Mouse (Mus musculus) heart, embryonic 12.5 days (tissue): Measurements from ENCODE around the gene Gpx8. TPM values are rescaled to one million over a fixed set of nuclear protein-coding genes. Genes with fewer than 3 reads are reported as not detected.

Source experiments
- ATAC-seq: fragments of 200-750 bp; cut with Nextera tagmentation; 2 replicates; pipeline ENCODE4 v1.8.0; 2017; ENCODE audit warnings: moderate TSS enrichment, moderate library complexity; ENCODE audit not compliant: insufficient number of reproducible peaks, low FRiP score
- H3K27ac ChIP-seq: fragments of 300-500 bp; sonication (generic); 2 replicates; pipeline ENCODE4 v1.5.1; 2016; ENCODE audit warnings: mild to moderate bottlenecking, moderate library complexity; ENCODE audit not compliant: poor library complexity, severe bottlenecking
- H3K27me3 ChIP-seq: fragments of 300-500 bp; sonication (generic); replicated peaks from 2 replicates; pipeline ENCODE4 v1.6.1; 2016; ENCODE audit warnings: mild to moderate bottlenecking, moderate library complexity
- H3K36me3 ChIP-seq: fragments of 300-500 bp; sonication (generic); 2 replicates; pipeline ENCODE4 v1.6.1; 2016; ENCODE audit warnings: mild to moderate bottlenecking, moderate library complexity
- H3K4me1 ChIP-seq: fragments of 300-500 bp; sonication (generic); replicated peaks from 2 replicates; pipeline ENCODE4 v1.6.1; 2016; ENCODE audit warnings: mild to moderate bottlenecking
- H3K4me2 ChIP-seq: fragments of 300-500 bp; sonication (generic); 2 replicates; pipeline ENCODE4 v1.6.1; 2016; ENCODE audit warnings: mild to moderate bottlenecking, moderate library complexity
- H3K4me3 ChIP-seq: fragments of 300-500 bp; sonication (generic); 2 replicates; pipeline ENCODE4 v1.5.1; 2016; ENCODE audit warnings: mild to moderate bottlenecking
- H3K9ac ChIP-seq: fragments of 300-500 bp; sonication (generic); 2 replicates; pipeline ENCODE4 v1.6.1; 2016; ENCODE audit warnings: mild to moderate bottlenecking, moderate library complexity
- H3K9me3 ChIP-seq: fragments of 300-500 bp; sonication (generic); replicated peaks from 2 replicates; pipeline ENCODE4 v1.6.1; 2016; ENCODE audit warnings: mild to moderate bottlenecking, moderate library complexity
- WGBS: fragments of 180-500 bp; shearing (Covaris S2); methylation state at CpG from one replicate; pipeline ENCODE4 v1.1.7; 2016; 5-methylcytosine and 5-hydroxymethylcytosine counted together
- polyA plus RNA-seq: library from polyadenylated mRNA; unstranded; fragments of >200 nt; fragmentation: Nextera tagmentation; extraction: Ambion mirVana; gene quantifications from 2 replicates; pipeline ENCODE4 v1.2.1, GENCODE M21; 2016

Gpx8 gene
- polyA plus RNA-seq: 142 and 148 TPM in 2 replicates

DNA sequence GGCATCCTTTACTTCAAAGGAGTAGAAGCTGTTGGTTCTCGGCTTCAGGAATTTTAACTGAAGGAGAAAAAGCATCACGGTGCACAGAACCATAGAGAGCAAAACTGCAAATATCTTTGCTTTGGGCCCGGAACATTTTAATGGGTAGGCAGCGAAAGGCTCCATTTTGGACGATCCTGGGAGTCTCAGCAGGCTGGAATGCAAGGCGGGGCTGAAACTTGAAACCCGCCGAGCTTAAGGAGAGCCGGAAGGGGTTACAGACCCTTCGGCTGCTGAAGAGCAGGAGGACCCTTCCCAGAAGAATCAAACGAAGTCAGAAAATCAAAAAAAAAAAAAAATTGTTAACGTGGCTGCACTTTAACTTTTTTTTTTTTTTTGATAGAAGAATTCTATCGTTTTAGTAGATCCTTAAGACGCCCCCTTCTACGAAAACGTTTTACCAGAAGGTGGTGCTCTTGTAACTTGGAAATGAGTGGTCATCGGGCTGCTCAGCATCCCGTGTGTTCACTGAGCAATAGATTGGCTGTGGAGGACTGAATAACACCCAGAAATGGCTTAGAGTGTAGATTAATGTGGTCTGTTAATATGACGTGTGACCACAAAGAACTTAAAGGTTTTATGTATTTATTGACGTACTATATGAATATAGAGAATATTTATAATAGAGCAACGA is at the start of gene Gpx8:
Gpx8 (minus strand) TSS at position 200 of the 673 bp plus-strand sequence.
- H3K27me3 ChIP-seq: no peaks in the 10 kb centered on the region
- H3K4me3 ChIP-seq: peak within 1 kb of the TSS; percentile 56
- H3K27ac ChIP-seq: peak within 1 kb of the TSS; percentile 25
- 7% methylated on average over 21 of the region's 21 CpGs for WGBS
- peaks cover 19% of the 10 kb centered on the region for H3K36me3 ChIP-seq
- no peaks in the 10 kb centered on the region for H3K9me3 ChIP-seq
- ATAC-seq: peak; percentile 74; the same call in 1 of the 2 replicates
- peak within 1 kb of the TSS; percentile 79 for H3K4me2 ChIP-seq
- H3K4me1 ChIP-seq: peaks cover 5% of the 10 kb centered on the region; the same call in 1 of the 2 replicates
- peak within 1 kb of the TSS; percentile 71 for H3K9ac ChIP-seq

DNA sequence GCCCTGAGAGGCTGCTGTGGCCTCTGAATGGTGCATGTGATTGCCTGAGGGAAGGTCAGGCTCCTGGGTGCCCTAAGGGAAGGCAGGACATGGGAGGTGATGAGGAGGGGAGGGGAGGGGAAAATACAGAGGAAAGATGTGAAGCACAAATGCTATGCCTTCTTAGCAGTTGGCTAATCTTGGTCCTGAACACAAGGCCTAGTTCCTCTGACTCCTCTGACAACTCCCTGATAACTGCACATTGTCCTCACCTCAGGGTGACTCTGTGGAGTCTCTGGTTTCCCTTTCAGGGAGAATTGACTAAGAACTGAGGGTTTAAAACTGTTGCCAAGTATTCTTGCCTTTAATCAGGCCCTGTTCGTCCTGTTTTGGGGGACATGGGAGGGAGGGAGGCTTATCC is 48.4 kb upstream of the Gpx8 start:
- WGBS: 44% methylated on average over 1 of the region's 1 CpGs
- no peak overlapping the region for H3K4me2 ChIP-seq
- no peak overlapping the region for H3K9ac ChIP-seq
- H3K4me3 ChIP-seq: no peak overlapping the region
- H3K27ac ChIP-seq: no peak overlapping the region
- peaks cover 9% of the 10 kb centered on the region for H3K4me1 ChIP-seq
- H3K9me3 ChIP-seq: no peaks in the 10 kb centered on the region
- no peaks in the 10 kb centered on the region for H3K27me3 ChIP-seq
- no peaks in the 10 kb centered on the region for H3K36me3 ChIP-seq
- ATAC-seq: no peak

DNA sequence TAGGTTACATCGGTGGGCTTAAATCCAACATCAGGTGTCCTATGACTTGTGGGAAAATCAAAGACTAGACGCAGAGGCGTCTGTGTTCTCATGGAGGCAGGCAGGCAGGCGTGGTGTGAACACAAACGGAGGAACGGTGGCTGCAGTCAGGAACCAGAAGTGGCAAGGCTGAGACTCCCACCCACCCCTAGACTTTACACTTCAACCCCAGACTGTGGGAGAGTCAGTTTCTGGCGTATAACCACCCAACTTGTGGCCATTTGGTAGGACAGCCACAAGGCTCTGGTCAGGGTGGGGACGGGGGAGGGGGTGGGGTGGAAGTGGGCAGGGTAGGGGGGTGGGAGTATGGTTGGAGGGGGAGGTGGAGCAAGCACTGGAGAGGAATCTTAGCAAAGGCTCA is 44.3 kb upstream of the Gpx8 start:
- whole genome bisulfite sequencing: 58% methylated on average over 8 of the region's 8 CpGs
- ATAC-seq: 0 out of 2 replicates have a peak, but pooled peaks have one; percentile 42
- Histone ChIP-seq H3K9me3 (no peaks in the 10 kb centered on the region), H3K4me3 (no peak overlapping the region), H3K4me1 (peaks cover 9% of the 10 kb centered on the region), H3K36me3 (no peaks in the 10 kb centered on the region), H3K27me3 (no peaks in the 10 kb centered on the region), H3K27ac (no peak overlapping the region), H3K4me2 (0 out of 2 replicates have a peak overlapping the region, but pooled peaks have one; percentile 0), H3K9ac (no peak overlapping the region)

DNA sequence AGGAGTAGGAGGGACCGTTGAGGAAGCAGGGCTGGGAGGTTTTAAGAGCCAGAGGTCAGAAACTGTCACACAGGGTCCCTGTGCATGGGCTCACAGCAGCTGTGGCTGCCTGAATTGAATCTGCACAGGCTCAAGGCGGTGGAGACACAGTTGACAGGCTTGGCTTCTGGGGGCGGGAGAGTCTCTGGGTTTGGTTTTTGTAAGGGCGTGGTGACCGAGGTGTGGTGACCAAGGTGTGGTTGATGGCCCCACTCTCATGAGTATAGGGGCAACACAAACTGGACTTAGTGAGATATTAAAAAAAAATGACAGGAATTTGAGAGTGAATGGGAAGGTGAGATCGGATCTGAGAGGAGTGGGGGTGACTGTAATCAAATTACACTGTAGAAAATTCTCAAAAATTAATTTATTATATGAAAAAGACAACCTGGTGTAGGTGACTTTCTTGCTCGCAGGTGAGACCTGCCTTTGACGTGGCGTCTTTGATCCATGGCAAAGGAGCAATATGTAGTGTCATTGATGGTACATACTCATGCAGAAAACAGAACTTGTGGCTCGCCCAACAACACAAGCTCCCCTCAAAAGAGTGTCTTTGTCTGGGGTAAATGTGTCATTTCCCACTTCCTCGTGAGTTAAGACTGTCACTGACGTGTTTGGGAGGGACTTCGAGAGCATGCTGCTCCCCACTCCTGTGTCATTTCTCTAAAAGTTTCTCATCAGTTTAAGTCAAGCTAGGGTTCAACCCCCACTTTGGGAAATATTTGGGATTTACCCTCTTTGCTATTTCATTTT is 41.2 kb upstream of the Gpx8 start:
- H3K9me3 ChIP-seq: no peaks in the 10 kb centered on the region
- no peak overlapping the region for H3K4me3 ChIP-seq
- no peaks in the 10 kb centered on the region for H3K27me3 ChIP-seq
- H3K27ac ChIP-seq: no peak overlapping the region
- no peak overlapping the region for H3K4me2 ChIP-seq
- H3K36me3 ChIP-seq: no peaks in the 10 kb centered on the region
- H3K4me1 ChIP-seq: peaks cover 14% of the 10 kb centered on the region
- 74% methylated on average over 13 of the region's 13 CpGs for WGBS
- H3K9ac ChIP-seq: no peak overlapping the region
- no peak for ATAC-seq

DNA sequence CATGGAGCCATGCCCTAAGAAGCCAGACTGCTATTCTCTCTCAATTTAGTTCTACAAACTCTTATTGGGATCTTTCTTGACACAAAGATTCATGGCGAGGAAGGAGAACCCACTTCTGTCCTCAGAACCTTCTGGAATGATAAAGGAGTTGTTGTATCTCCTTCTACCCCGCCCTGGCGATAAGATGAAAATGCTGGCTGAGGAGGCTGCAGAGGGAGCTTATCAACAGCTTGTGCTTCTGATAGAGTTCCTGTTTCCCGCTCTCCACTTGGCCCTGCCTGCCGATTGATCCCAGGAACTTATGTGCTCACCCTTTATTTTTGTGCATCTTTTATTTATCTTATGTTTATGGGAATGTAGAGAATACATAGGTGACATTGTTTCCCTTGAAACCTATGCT is 38.5 kb upstream of the Gpx8 start:
- Histone ChIP-seq H3K9ac (no peak overlapping the region), H3K9me3 (no peaks in the 10 kb centered on the region), H3K4me1 (peaks cover 5% of the 10 kb centered on the region), H3K36me3 (no peaks in the 10 kb centered on the region), H3K4me3 (no peak overlapping the region), H3K27ac (no peak overlapping the region), H3K27me3 (no peaks in the 10 kb centered on the region), H3K4me2 (no peak overlapping the region)
- WGBS: 4% methylated on average over 5 of the region's 5 CpGs
- no peak for ATAC-seq

DNA sequence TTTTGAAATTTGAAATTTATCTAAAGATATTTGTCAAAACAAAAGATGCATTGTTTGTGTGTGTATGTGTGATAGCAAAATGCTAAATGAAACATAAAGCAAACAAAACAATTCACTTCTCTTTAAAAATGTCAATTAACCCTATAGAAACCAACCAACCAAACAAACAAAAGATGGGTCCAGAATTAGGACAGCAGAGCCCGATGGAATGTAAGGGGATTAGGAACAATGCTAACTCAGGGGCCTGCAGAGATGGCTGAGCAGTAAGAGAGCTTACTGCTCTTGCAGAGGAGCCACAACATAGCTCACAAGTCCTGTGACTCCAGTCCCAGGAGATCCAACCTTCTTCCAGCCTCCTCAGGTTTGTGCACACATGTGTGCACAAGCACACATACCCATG is 35.9 kb upstream of the Gpx8 start:
- no peaks in the 10 kb centered on the region for H3K27me3 ChIP-seq
- peaks cover 5% of the 10 kb centered on the region for H3K4me1 ChIP-seq
- no peak overlapping the region for H3K27ac ChIP-seq
- 73% methylated on average over 1 of the region's 1 CpGs for WGBS
- no peak overlapping the region for H3K9ac ChIP-seq
- no peak overlapping the region for H3K4me3 ChIP-seq
- no peak overlapping the region for H3K4me2 ChIP-seq
- no peak for ATAC-seq
- no peaks in the 10 kb centered on the region for H3K9me3 ChIP-seq
- H3K36me3 ChIP-seq: no peaks in the 10 kb centered on the region

DNA sequence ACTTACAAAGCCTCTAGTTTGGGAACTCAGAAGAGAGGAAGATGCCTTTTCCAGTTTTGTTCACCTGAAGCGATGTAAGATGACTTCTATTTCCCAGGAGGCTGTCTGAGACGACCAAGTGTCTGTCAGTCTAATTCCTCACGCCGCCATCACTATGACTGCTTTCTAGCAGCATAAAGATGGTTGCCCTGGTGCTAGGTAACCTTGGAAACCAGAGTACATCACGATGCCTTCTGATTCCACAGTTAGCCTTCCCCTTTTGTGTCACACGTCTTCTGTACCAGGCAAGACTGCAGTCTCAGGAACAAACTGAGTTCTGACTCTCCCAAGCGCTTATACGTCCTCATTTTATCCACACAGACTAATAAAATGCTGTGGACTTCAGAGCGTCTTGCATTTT is 32.8 kb upstream of the Gpx8 start:
- H3K9me3 ChIP-seq: no peaks in the 10 kb centered on the region
- ATAC-seq: no peak
- H3K36me3 ChIP-seq: no peaks in the 10 kb centered on the region
- no peak overlapping the region for H3K4me3 ChIP-seq
- no peak overlapping the region for H3K27ac ChIP-seq
- H3K27me3 ChIP-seq: no peaks in the 10 kb centered on the region; the same call in 1 of the 2 replicates
- no peaks in the 10 kb centered on the region for H3K4me1 ChIP-seq
- H3K4me2 ChIP-seq: no peak overlapping the region
- WGBS: 81% methylated on average over 9 of the region's 9 CpGs
- H3K9ac ChIP-seq: no peak overlapping the region

DNA sequence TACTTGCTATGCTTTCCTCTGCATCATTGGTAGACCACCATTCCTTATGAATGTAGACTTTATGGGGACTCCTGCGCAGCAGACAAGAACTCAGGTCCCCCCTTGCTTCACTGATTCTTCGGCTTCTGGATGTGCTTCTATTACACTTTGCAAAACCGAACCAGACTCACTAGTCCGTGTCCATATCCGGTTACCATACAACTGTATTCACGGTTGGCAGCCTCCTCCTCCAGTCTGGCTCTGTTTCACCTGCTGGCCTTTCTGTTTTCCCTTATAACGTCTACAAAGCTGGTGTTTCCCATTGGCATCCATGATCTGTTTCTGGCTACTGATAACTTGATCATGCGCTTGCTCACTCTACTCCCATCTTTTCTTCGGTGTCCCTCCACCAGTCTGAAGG is 18.3 kb upstream of the Gpx8 start:
- no peak overlapping the region for H3K4me2 ChIP-seq
- H3K9me3 ChIP-seq: no peaks in the 10 kb centered on the region
- ATAC-seq: no peak
- no peak overlapping the region for H3K4me3 ChIP-seq
- no peak overlapping the region for H3K9ac ChIP-seq
- no peaks in the 10 kb centered on the region for H3K4me1 ChIP-seq
- H3K27me3 ChIP-seq: no peaks in the 10 kb centered on the region
- 79% methylated on average over 9 of the region's 9 CpGs for WGBS
- no peaks in the 10 kb centered on the region for H3K36me3 ChIP-seq
- H3K27ac ChIP-seq: no peak overlapping the region

DNA sequence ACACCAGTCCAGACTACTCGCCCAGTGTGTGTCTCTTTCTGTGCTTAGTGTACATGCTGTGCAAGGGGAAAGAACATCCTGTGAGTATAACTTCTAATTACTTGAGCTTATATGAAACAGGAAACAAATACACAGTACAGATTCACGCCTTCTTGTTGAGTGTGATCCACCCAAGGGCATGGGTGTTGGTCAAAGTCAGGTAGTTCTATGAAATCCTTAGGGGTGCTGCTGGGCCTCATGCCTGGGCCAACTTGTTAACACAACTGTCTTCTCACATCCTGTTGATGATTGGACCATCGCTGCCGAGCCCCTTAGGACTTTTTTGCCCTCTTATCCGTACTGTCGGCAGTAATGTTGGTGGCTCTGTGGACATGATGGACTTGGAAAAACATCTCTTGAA is 15.5 kb upstream of the Gpx8 start:
- Histone ChIP-seq H3K27ac (no peak overlapping the region), H3K36me3 (no peaks in the 10 kb centered on the region), H3K27me3 (no peaks in the 10 kb centered on the region), H3K4me3 (no peak overlapping the region), H3K9ac (no peak overlapping the region), H3K4me1 (no peaks in the 10 kb centered on the region), H3K9me3 (no peaks in the 10 kb centered on the region), H3K4me2 (no peak overlapping the region)
- 71% methylated on average over 6 of the region's 6 CpGs for WGBS
- ATAC-seq: no peak

DNA sequence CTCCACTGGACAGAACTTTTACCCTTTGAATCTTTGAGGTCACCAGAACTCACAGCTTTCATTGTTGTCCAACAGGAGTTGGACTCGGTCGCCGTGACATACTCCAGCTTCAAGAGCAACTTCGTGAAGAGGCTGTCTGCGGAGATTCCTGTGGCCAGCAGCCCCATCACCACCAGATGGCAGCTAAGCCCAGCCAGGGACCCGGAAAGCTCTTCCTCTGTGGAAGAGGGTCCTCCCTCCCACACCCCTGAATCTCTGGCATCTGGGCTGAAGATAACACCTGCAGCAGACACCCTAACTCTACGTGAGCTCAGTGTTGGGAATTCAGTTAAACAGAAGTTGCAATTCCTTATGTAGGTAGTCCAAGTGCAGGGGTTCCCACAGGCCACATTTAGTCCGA is 9.6 kb upstream of the Gpx8 start:
- Histone ChIP-seq H3K27ac (no peak overlapping the region), H3K9me3 (no peaks in the 10 kb centered on the region), H3K27me3 (no peaks in the 10 kb centered on the region), H3K4me3 (no peak overlapping the region), H3K36me3 (no peaks in the 10 kb centered on the region), H3K4me2 (no peak overlapping the region), H3K9ac (no peak overlapping the region), H3K4me1 (no peaks in the 10 kb centered on the region)
- ATAC-seq: no peak
- 23% methylated on average over 8 of the region's 8 CpGs for WGBS

DNA sequence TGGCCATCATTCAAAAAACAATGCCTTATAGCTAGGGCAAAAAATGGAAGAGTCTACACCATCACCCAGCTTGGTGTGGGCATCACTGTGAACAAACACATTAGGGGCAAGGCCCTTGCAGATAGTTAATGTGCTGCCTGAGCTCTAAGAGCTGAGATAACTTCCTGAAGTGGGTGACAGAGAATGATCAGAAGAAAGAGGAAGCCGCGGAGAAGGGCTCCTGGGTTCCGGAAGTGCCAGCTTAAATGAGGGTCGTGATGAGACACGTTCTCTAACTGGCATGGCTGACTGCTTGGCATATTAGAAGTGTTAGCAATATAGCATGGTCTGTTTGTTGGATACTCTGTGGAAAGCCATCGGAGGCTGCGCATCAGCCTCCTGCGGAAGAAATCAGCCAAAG is 8.0 kb upstream of the Gpx8 start:
- Histone ChIP-seq H3K27ac (no peak overlapping the region), H3K9ac (no peak overlapping the region), H3K4me2 (no peak overlapping the region), H3K9me3 (no peaks in the 10 kb centered on the region), H3K27me3 (no peaks in the 10 kb centered on the region), H3K4me1 (no peaks in the 10 kb centered on the region), H3K36me3 (no peaks in the 10 kb centered on the region), H3K4me3 (no peak overlapping the region)
- no peak for ATAC-seq
- 81% methylated on average over 8 of the region's 8 CpGs for WGBS
